Comparison of ENCODE assay signal across 23 mouse cellular contexts in the genomic region with DNA sequence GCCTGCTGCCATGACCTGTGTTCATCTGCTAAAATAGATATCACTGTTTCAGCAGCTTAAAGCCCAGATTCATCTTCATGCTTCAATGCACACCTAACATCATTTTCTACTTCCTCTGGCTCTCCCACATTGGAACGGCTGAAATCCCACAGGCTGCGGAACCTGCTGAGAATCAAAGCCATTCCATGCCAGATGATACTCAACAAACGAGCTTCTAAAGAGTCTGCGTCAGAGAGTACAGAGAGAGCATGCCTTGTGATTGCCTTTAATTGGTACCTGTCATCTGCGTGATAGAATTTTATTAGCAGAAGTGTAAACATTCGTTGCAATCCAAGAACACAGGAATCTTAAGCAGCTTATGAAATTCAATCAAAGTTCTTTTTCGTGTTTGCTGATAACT.
DNase-seq lines count a peak whose midpoint lies in the region; ATAC-seq and TF ChIP-seq lines count a peak whose summit lies in the region.
"Had no signal": no experiment of that assay in that cellular context is flagged by ENCODE, and none has a peak within 500 bp of the region (broad histone marks: within the 10 kb centered on the region; RNA-seq: fewer than 3 reads in every experiment).

No protein-coding gene starts in this region.

- no peak for ATAC-seq in heart, embryonic 12.5 days (ENCODE audit: insufficient number of reproducible peaks, low FRiP score)
- no peak for ATAC-seq in midbrain, postnatal 0 days (ENCODE audit: low FRiP score)
- ATAC-seq in midbrain, embryonic 15.5 days (replicated peaks) = no peak
- ATAC-seq in embryonic facial prominence, embryonic 14.5 days (ENCODE audit: low read depth) = peak; percentile 77; the same call in 1 of the 2 replicates
- ATAC-seq: activated CD4-positive, CD25-positive, alpha-beta regulatory T cell, adult 4 months; hindbrain, embryonic 16.5 days; intestine, embryonic 15.5 days had no signal

- no peak overlapping the region for H3K27ac ChIP-seq in heart, embryonic 12.5 days (ENCODE audit: poor library complexity, severe bottlenecking)
- no peak overlapping the region for H3K27ac ChIP-seq in midbrain, postnatal 0 days (ENCODE audit: low read depth, low read length)
- H3K27ac ChIP-seq in midbrain, embryonic 15.5 days = no peak overlapping the region
- H3K27ac ChIP-seq in embryonic facial prominence, embryonic 14.5 days (replicated peaks; ENCODE audit: low read depth, low read length) = no peak overlapping the region
- H3K27ac ChIP-seq: embryonic facial prominence, embryonic 13.5 days; hindbrain, embryonic 10.5 days; intestine, embryonic 15.5 days; kidney, embryonic 15.5 days; midbrain, embryonic 12.5 days had no signal

- H3K4me1 ChIP-seq in heart, embryonic 12.5 days (replicated peaks) = no peaks in the 10 kb centered on the region
- no peaks in the 10 kb centered on the region for H3K4me1 ChIP-seq in midbrain, postnatal 0 days (ENCODE audit: insufficient read depth, low read length)
- peaks cover 8% of the 10 kb centered on the region; the same call in 1 of the 2 replicates for H3K4me1 ChIP-seq in midbrain, embryonic 15.5 days
- no peaks in the 10 kb centered on the region for H3K4me1 ChIP-seq in embryonic facial prominence, embryonic 14.5 days (ENCODE audit: control insufficient read depth, insufficient read depth, low read length)
- H3K4me1 ChIP-seq: intestine, embryonic 15.5 days had no signal

- no peak overlapping the region for H3K9ac ChIP-seq in heart, embryonic 12.5 days
- no peak overlapping the region for H3K9ac ChIP-seq in midbrain, postnatal 0 days (replicated peaks; ENCODE audit: low read length, poor library complexity, severe bottlenecking)
- no peak overlapping the region for H3K9ac ChIP-seq in midbrain, embryonic 15.5 days
- H3K9ac ChIP-seq in embryonic facial prominence, embryonic 14.5 days (ENCODE audit: low read depth, low read length) = no peak overlapping the region
- H3K9ac ChIP-seq: embryonic facial prominence, embryonic 13.5 days; intestine, embryonic 15.5 days; kidney, embryonic 15.5 days; midbrain, embryonic 12.5 days had no signal

- DNase-seq in heart, adult 11 months = peak; percentile 16
- peak; percentile 10 for DNase-seq in midbrain, postnatal 0 days (ENCODE audit: low spot score)
- DNase-seq in embryonic facial prominence, embryonic 14.5 days (ENCODE audit: low spot score) = peak; percentile 78
- DNase-seq in retina, postnatal 1 day = peak; percentile 50
- no peak for DNase-seq in MN1 (ENCODE audit: low spot score)
- no peak for DNase-seq in ovary, postnatal 14 days (ENCODE audit: low spot score)
- DNase-seq: adrenal gland, postnatal 10 days; B cell, adult 2 months; cerebellum, adult 9-11 months; heart, postnatal 10 days; left cerebral cortex, postnatal 4 days had no signal

- TF ChIP-seq CTCF in midbrain, postnatal 0 days (IDR thresholded peaks at IDR 0.05) = no peak

- H3K36me3 ChIP-seq in heart, embryonic 12.5 days = no peaks in the 10 kb centered on the region
- H3K36me3 ChIP-seq in midbrain, postnatal 0 days (ENCODE audit: insufficient read depth, low read length) = no peaks in the 10 kb centered on the region
- no peaks in the 10 kb centered on the region for H3K36me3 ChIP-seq in midbrain, embryonic 15.5 days (replicated peaks)
- H3K36me3 ChIP-seq in embryonic facial prominence, embryonic 14.5 days (ENCODE audit: control insufficient read depth, insufficient read depth, low read length) = no peaks in the 10 kb centered on the region
- H3K36me3 ChIP-seq: embryonic facial prominence, embryonic 13.5 days; G1E; hindbrain, embryonic 10.5 days; intestine, embryonic 15.5 days; kidney, embryonic 15.5 days; midbrain, embryonic 12.5 days had no signal

- no peak overlapping the region for H3K4me3 ChIP-seq in heart, embryonic 12.5 days
- H3K4me3 ChIP-seq in midbrain, postnatal 0 days (ENCODE audit: low read depth, low read length) = no peak overlapping the region
- no peak overlapping the region for H3K4me3 ChIP-seq in midbrain, embryonic 15.5 days
- no peak overlapping the region for H3K4me3 ChIP-seq in embryonic facial prominence, embryonic 14.5 days (ENCODE audit: low read depth, low read length)
- H3K4me3 ChIP-seq: embryonic facial prominence, embryonic 13.5 days; hindbrain, embryonic 10.5 days; intestine, embryonic 15.5 days; kidney, embryonic 15.5 days; midbrain, embryonic 12.5 days had no signal

- no peaks in the 10 kb centered on the region for H3K27me3 ChIP-seq in heart, embryonic 12.5 days (replicated peaks)
- H3K27me3 ChIP-seq in midbrain, postnatal 0 days (ENCODE audit: insufficient read depth, low read length) = no peaks in the 10 kb centered on the region
- no peaks in the 10 kb centered on the region for H3K27me3 ChIP-seq in midbrain, embryonic 15.5 days (replicated peaks)
- no peaks in the 10 kb centered on the region for H3K27me3 ChIP-seq in embryonic facial prominence, embryonic 14.5 days (replicated peaks; ENCODE audit: control insufficient read depth, insufficient read depth, low read length)
- H3K27me3 ChIP-seq: CH12.LX; embryonic facial prominence, embryonic 13.5 days; intestine, embryonic 15.5 days; kidney, embryonic 15.5 days; midbrain, embryonic 12.5 days had no signal

- no peak overlapping the region for H3K4me2 ChIP-seq in heart, embryonic 12.5 days
- no peak overlapping the region for H3K4me2 ChIP-seq in midbrain, postnatal 0 days (ENCODE audit: low read depth, low read length, poor library complexity, severe bottlenecking)
- H3K4me2 ChIP-seq in midbrain, embryonic 15.5 days = no peak overlapping the region
- no peak overlapping the region for H3K4me2 ChIP-seq in embryonic facial prominence, embryonic 14.5 days (ENCODE audit: low read depth, low read length)
- H3K4me2 ChIP-seq: embryonic facial prominence, embryonic 13.5 days; heart, embryonic 11.5 days; intestine, embryonic 15.5 days; kidney, embryonic 15.5 days; midbrain, embryonic 12.5 days had no signal

- WGBS in heart, embryonic 12.5 days = 75% methylated on average over 7 of the region's 7 CpGs
- 21% methylated on average over 7 of the region's 7 CpGs for WGBS in midbrain, postnatal 0 days
- 21% methylated on average over 7 of the region's 7 CpGs for WGBS in midbrain, embryonic 15.5 days
- 29% methylated on average over 7 of the region's 7 CpGs for WGBS in embryonic facial prominence, embryonic 14.5 days

- no peaks in the 10 kb centered on the region for H3K9me3 ChIP-seq in heart, embryonic 12.5 days (replicated peaks)
- H3K9me3 ChIP-seq in midbrain, postnatal 0 days (ENCODE audit: low read length) = no peaks in the 10 kb centered on the region
- no peaks in the 10 kb centered on the region for H3K9me3 ChIP-seq in midbrain, embryonic 15.5 days
- H3K9me3 ChIP-seq in embryonic facial prominence, embryonic 14.5 days (ENCODE audit: control insufficient read depth, low read length) = no peaks in the 10 kb centered on the region
- H3K9me3 ChIP-seq: embryonic facial prominence, embryonic 13.5 days; hindbrain, embryonic 10.5 days; intestine, embryonic 15.5 days; kidney, embryonic 15.5 days; midbrain, embryonic 12.5 days had no signal

Comparison
In these comparisons a context has a peak if more than half of its experiments do, and no peak if none do; other contexts are left out.
1. DNase-seq: peak in heart, adult 11 months (single experiment), midbrain, postnatal 0 days (single experiment), embryonic facial prominence, embryonic 14.5 days (single experiment) and retina, postnatal 1 day (single experiment); none in MN1 (single experiment) and ovary, postnatal 14 days (single experiment).